Mouse (Mus musculus): ENCODE measurements around the gene Zfp597.

DNA sequence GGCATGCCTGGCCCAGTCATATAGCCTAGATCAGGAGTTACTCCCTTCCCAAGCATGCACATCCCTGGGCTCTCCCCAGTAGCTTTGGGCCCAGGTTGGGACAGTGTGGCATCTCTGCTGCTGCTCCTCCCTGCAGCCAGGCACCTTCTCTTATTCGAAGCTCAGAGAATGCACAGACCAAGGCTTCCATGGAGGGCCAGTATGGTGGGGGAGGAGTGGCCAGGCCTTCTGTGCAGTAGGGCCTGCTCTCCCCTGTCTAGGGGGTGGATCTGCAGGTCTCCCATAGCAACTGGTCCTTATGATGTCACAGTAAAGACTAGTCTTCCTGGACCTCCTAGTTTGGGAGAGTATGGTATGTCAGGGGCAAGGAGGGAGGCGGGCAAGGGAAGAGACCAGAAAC lies 23.1 kb upstream of the Zfp597 start:
- TF ChIP-seq TCF12 (IDR thresholded peaks at IDR 0.05; ENCODE audit: low read depth, low read length) (no peak), MEF2A (IDR thresholded peaks at IDR 0.05; ENCODE audit: extremely low read depth, insufficient replicate concordance, low read depth, low read length, poor library complexity, severe bottlenecking) (no peak)
